Mouse (Mus musculus) testis, adult 2 months (tissue): ENCODE data around the gene Dcst2.

ENCODE experiments used
- CTCF ChIP-seq: fragments of 200-500 bp; IDR thresholded peaks from 2 replicates; pipeline ENCODE4 v1.5.1; 2012; ENCODE audit warnings: low read depth, mild to moderate bottlenecking, inconsistent platforms, low read length, moderate library complexity; ENCODE audit not compliant: control insufficient read depth, insufficient read depth, insufficient replicate concordance
- POLR2A ChIP-seq: fragments of 200-500 bp; IDR thresholded peaks from 2 replicates; pipeline ENCODE4 v1.6.1; 2012; ENCODE audit warnings: low read depth, mild to moderate bottlenecking, inconsistent platforms, low read length, moderate library complexity; ENCODE audit not compliant: control insufficient read depth

DNA sequence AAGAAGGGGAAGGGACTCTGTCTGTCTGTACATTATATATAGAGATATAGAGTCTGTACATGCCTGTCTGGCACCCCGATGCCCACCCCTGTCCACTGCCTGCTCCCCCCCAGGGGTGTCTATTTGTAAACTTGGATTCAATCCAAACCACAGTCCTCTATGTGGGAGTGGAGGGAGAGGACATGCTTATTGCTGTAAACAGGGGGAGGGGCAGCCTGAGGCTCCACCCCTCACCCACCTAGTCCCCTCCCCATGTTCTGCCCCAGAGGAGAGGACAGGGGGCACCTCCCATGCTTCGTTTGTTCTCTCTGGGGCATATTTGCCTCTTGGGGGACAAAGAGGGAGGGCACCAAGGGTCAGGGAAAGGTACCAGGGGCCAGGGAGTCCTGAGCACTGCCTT is 47.0 kb upstream of the Dcst2 start:
- TF ChIP-seq CTCF (no peak), POLR2A (no peak)
